19 mouse cellular contexts compared by ENCODE assay signal in the genomic region with DNA sequence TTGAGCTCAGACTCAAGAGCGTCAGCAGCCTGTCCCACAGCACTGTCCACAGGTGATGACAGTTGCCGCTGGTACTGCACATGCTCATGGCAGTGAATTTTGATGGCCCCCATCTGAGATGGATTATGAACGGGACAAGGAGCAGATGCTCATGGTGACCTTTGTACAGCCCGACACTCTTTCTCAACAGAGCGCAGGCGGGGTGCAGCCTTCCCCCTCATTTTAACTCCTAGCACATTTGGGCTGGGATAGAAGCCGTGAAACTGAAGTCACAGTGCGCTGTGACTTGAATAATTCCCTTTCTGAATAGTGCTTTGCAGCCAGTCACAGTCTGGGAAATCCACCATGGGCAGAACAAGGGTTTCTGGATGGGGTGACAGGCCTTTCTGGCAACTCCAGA.
DNase-seq lines count a peak whose midpoint lies in the region; ATAC-seq lines count a peak whose summit lies in the region.
"Had no signal": no experiment of that assay in that cellular context is flagged by ENCODE, and none has a peak within 500 bp of the region (broad histone marks: within the 10 kb centered on the region; RNA-seq: fewer than 3 reads in every experiment).

No protein-coding gene starts in this region.

- no peak overlapping the region for H3K4me2 ChIP-seq in hindbrain, embryonic 11.5 days (replicated peaks; ENCODE audit: low read depth, low read length)
- no peak overlapping the region for H3K4me2 ChIP-seq in hindbrain, embryonic 14.5 days (replicated peaks)
- no peak overlapping the region for H3K4me2 ChIP-seq in neural tube, embryonic 11.5 days (ENCODE audit: low read depth)
- no peak overlapping the region for H3K4me2 ChIP-seq in neural tube, embryonic 15.5 days
- no peak overlapping the region for H3K4me2 ChIP-seq in forebrain, embryonic 16.5 days (ENCODE audit: low read length)
- H3K4me2 ChIP-seq: embryonic facial prominence, embryonic 13.5 days; heart, embryonic 11.5 days; liver, embryonic 13.5 days; lung, embryonic 14.5 days had no signal

- 0 out of 2 replicates have a peak, but pooled peaks have one; percentile 27 for ATAC-seq in hindbrain, embryonic 11.5 days (ENCODE audit: low FRiP score)
- ATAC-seq in hindbrain, embryonic 14.5 days (ENCODE audit: low FRiP score): no peak
- ATAC-seq in neural tube, embryonic 11.5 days (ENCODE audit: insufficient read depth, low FRiP score, low TSS enrichment): no peak
- no peak for ATAC-seq in neural tube, embryonic 15.5 days (ENCODE audit: low FRiP score)
- peak; percentile 40 for ATAC-seq in forebrain, embryonic 16.5 days
- ATAC-seq: activated CD4-positive, CD25-positive, alpha-beta regulatory T cell, adult 4 months; intestine, postnatal 0 days had no signal

- H3K27ac ChIP-seq in hindbrain, embryonic 11.5 days (ENCODE audit: low read depth, low read length): no peak overlapping the region
- no peak overlapping the region for H3K27ac ChIP-seq in hindbrain, embryonic 14.5 days
- H3K27ac ChIP-seq in neural tube, embryonic 11.5 days (ENCODE audit: low read depth, low read length): 0 out of 2 replicates have a peak overlapping the region, but pooled peaks have one; percentile 34
- no peak overlapping the region for H3K27ac ChIP-seq in neural tube, embryonic 15.5 days (replicated peaks)
- no peak overlapping the region for H3K27ac ChIP-seq in forebrain, embryonic 16.5 days (ENCODE audit: low read length)
- H3K27ac ChIP-seq: embryonic facial prominence, embryonic 13.5 days; liver, embryonic 13.5 days had no signal

- H3K27me3 ChIP-seq in hindbrain, embryonic 11.5 days (ENCODE audit: control insufficient read depth, insufficient read depth, low read length): no peaks in the 10 kb centered on the region
- H3K27me3 ChIP-seq in hindbrain, embryonic 14.5 days (ENCODE audit: control insufficient read depth, insufficient read depth, low read length): no peaks in the 10 kb centered on the region
- no peaks in the 10 kb centered on the region for H3K27me3 ChIP-seq in neural tube, embryonic 11.5 days (ENCODE audit: control insufficient read depth, insufficient read depth, low read length)
- H3K27me3 ChIP-seq in neural tube, embryonic 15.5 days (replicated peaks): no peaks in the 10 kb centered on the region
- no peaks in the 10 kb centered on the region for H3K27me3 ChIP-seq in forebrain, embryonic 16.5 days (replicated peaks; ENCODE audit: control insufficient read depth, insufficient read depth, low read length)
- H3K27me3 ChIP-seq: embryonic facial prominence, embryonic 13.5 days; liver, embryonic 13.5 days had no signal

- no peak overlapping the region for H3K9ac ChIP-seq in hindbrain, embryonic 11.5 days (ENCODE audit: low read depth, low read length)
- no peak overlapping the region for H3K9ac ChIP-seq in hindbrain, embryonic 14.5 days
- no peak overlapping the region for H3K9ac ChIP-seq in neural tube, embryonic 11.5 days (ENCODE audit: low read length)
- H3K9ac ChIP-seq in neural tube, embryonic 15.5 days (replicated peaks): no peak overlapping the region
- no peak overlapping the region for H3K9ac ChIP-seq in forebrain, embryonic 16.5 days (replicated peaks; ENCODE audit: low read depth, low read length)
- H3K9ac ChIP-seq: embryonic facial prominence, embryonic 13.5 days; liver, embryonic 13.5 days; lung, embryonic 14.5 days had no signal

- no peaks in the 10 kb centered on the region for H3K36me3 ChIP-seq in hindbrain, embryonic 11.5 days (ENCODE audit: control insufficient read depth, insufficient read depth, low read length)
- H3K36me3 ChIP-seq in hindbrain, embryonic 14.5 days (replicated peaks; ENCODE audit: control insufficient read depth, insufficient read depth): no peaks in the 10 kb centered on the region
- H3K36me3 ChIP-seq in neural tube, embryonic 11.5 days (ENCODE audit: control insufficient read depth, insufficient read depth, low read length): no peaks in the 10 kb centered on the region
- H3K36me3 ChIP-seq in neural tube, embryonic 15.5 days: no peaks in the 10 kb centered on the region
- no peaks in the 10 kb centered on the region for H3K36me3 ChIP-seq in forebrain, embryonic 16.5 days (ENCODE audit: control insufficient read depth, insufficient read depth)
- H3K36me3 ChIP-seq: embryonic facial prominence, embryonic 13.5 days; liver, embryonic 13.5 days had no signal

- WGBS in hindbrain, embryonic 11.5 days: 38% methylated on average over 8 of the region's 8 CpGs
- 35% methylated on average over 8 of the region's 8 CpGs for WGBS in hindbrain, embryonic 14.5 days
- 50% methylated on average over 8 of the region's 8 CpGs for whole genome bisulfite sequencing in neural tube, embryonic 11.5 days
- 42% methylated on average over 8 of the region's 8 CpGs for WGBS in neural tube, embryonic 15.5 days
- 47% methylated on average over 8 of the region's 8 CpGs for WGBS in forebrain, embryonic 16.5 days

- no peaks in the 10 kb centered on the region for H3K9me3 ChIP-seq in hindbrain, embryonic 11.5 days (ENCODE audit: control insufficient read depth, low read length)
- no peaks in the 10 kb centered on the region for H3K9me3 ChIP-seq in hindbrain, embryonic 14.5 days (ENCODE audit: control insufficient read depth, low read length)
- no peaks in the 10 kb centered on the region for H3K9me3 ChIP-seq in neural tube, embryonic 11.5 days (ENCODE audit: control insufficient read depth, low read length)
- H3K9me3 ChIP-seq in neural tube, embryonic 15.5 days (replicated peaks): no peaks in the 10 kb centered on the region
- no peaks in the 10 kb centered on the region for H3K9me3 ChIP-seq in forebrain, embryonic 16.5 days (ENCODE audit: control insufficient read depth, low read length)
- H3K9me3 ChIP-seq: embryonic facial prominence, embryonic 13.5 days; liver, embryonic 13.5 days had no signal

- peak; percentile 20 for DNase-seq in hindbrain, embryonic 11.5 days (ENCODE audit: low spot score)
- no peak for DNase-seq in hindbrain, embryonic 14.5 days (ENCODE audit: low spot score)
- DNase-seq in neural tube, embryonic 11.5 days (ENCODE audit: low spot score): peak; percentile 39
- DNase-seq in hindlimb bud, embryonic 11.5 days (ENCODE audit: extremely low spot score, low read depth, low spot score): peak; percentile 14
- no peak for DNase-seq in frontal cortex, postnatal 25 days (ENCODE audit: low spot score in 2 of 2)
- DNase-seq: adrenal gland, postnatal 10 days; cerebellum, adult 9-10 months; gastrocnemius, postnatal 14 days; heart, adult 11 months; kidney, postnatal 36 days; liver, embryonic 13.5 days had no signal

- H3K4me1 ChIP-seq in hindbrain, embryonic 11.5 days (replicated peaks; ENCODE audit: control insufficient read depth, insufficient read depth, low read length): peaks cover 2% of the 10 kb centered on the region; the same call in 1 of the 2 replicates
- H3K4me1 ChIP-seq in hindbrain, embryonic 14.5 days (replicated peaks; ENCODE audit: control insufficient read depth, insufficient read depth, low read length): no peaks in the 10 kb centered on the region
- peaks cover 7% of the 10 kb centered on the region; the same call in 1 of the 2 replicates for H3K4me1 ChIP-seq in neural tube, embryonic 11.5 days (ENCODE audit: control insufficient read depth, insufficient read depth, low read length)
- no peaks in the 10 kb centered on the region for H3K4me1 ChIP-seq in neural tube, embryonic 15.5 days
- 0 out of 2 replicates have a peak, but pooled peaks cover 6% of the 10 kb centered on the region for H3K4me1 ChIP-seq in forebrain, embryonic 16.5 days (replicated peaks; ENCODE audit: control insufficient read depth, insufficient read depth, low read length)
- H3K4me1 ChIP-seq: embryonic facial prominence, embryonic 13.5 days; liver, embryonic 13.5 days had no signal

- no peak overlapping the region for H3K4me3 ChIP-seq in hindbrain, embryonic 11.5 days (ENCODE audit: low read depth, low read length)
- no peak overlapping the region for H3K4me3 ChIP-seq in hindbrain, embryonic 14.5 days (replicated peaks; ENCODE audit: low read length)
- no peak overlapping the region for H3K4me3 ChIP-seq in neural tube, embryonic 11.5 days (ENCODE audit: low read depth, low read length)
- H3K4me3 ChIP-seq in neural tube, embryonic 15.5 days (replicated peaks): no peak overlapping the region
- no peak overlapping the region for H3K4me3 ChIP-seq in forebrain, embryonic 16.5 days (replicated peaks; ENCODE audit: low read length)
- H3K4me3 ChIP-seq: embryonic facial prominence, embryonic 13.5 days; erythroblast, embryonic 14.5 days; liver, embryonic 13.5 days had no signal

Comparison
In these comparisons a context has a peak if more than half of its experiments do, and no peak if none do; other contexts are left out.
1. ATAC-seq: peak in hindbrain, embryonic 11.5 days (single experiment) and forebrain, embryonic 16.5 days (single experiment); none in hindbrain, embryonic 14.5 days (single experiment), neural tube, embryonic 11.5 days (single experiment) and neural tube, embryonic 15.5 days (single experiment).
2. DNase-seq: peak in hindbrain, embryonic 11.5 days (single experiment), neural tube, embryonic 11.5 days (single experiment) and hindlimb bud, embryonic 11.5 days (single experiment); none in hindbrain, embryonic 14.5 days (single experiment) and frontal cortex, postnatal 25 days (0 of 2).